ENCODE assay signal across 9 mouse cellular contexts in genomic region chr10:70861131-70862021, GRCm38 (mm10).
DNase-seq lines count a peak whose midpoint lies in the region; ATAC-seq and TF ChIP-seq lines count a peak whose summit lies in the region.
"Had no signal": no experiment of that assay in that cellular context is flagged by ENCODE, and none has a peak within 500 bp of the region (broad histone marks: within the 10 kb centered on the region; RNA-seq: fewer than 3 reads in every experiment).

No protein-coding gene starts in this region.

- H3K4me3 ChIP-seq in forebrain, postnatal 0 days (ENCODE audit: low read depth, low read length): no peak overlapping the region
- no peak overlapping the region for H3K4me3 ChIP-seq in kidney, adult 2 months (ENCODE audit: insufficient read depth, low read depth, low read length)

- no peak for TF ChIP-seq CTCF in forebrain, postnatal 0 days (IDR thresholded peaks at IDR 0.05; ENCODE audit: low read depth)
- no peak for TF ChIP-seq CTCF in kidney, adult 2 months (conservative IDR thresholded peaks at IDR 0.05; ENCODE audit: insufficient read depth, insufficient read length, low read depth, low read length)

- H3K36me3 ChIP-seq in forebrain, postnatal 0 days (ENCODE audit: insufficient read depth): no peaks in the 10 kb centered on the region
- no peaks in the 10 kb centered on the region for H3K36me3 ChIP-seq in kidney, adult 2 months (ENCODE audit: control insufficient read depth, insufficient read depth, low read length)

- H3K9me3 ChIP-seq in forebrain, postnatal 0 days (ENCODE audit: low read length): no peaks in the 10 kb centered on the region

- DNase-seq in left cerebral cortex, postnatal 14 days (ENCODE audit: low spot score in 2 of 2): peak; percentile 39 to 75
- no peak for DNase-seq in left cerebral cortex, adult 11 months (ENCODE audit: low spot score)
- DNase-seq in forebrain, postnatal 0 days: peak; percentile 88
- DNase-seq in layer of hippocampus, postnatal 14 days (ENCODE audit: low spot score in 2 of 2): peak; percentile 41 to 68
- DNase-seq in retina, embryonic 14.5 days (ENCODE audit: low spot score): peak; percentile 30
- no peak for DNase-seq in kidney, adult 2 months
- no peak for DNase-seq in urinary bladder, postnatal 36 days (ENCODE audit: low spot score in 2 of 2)
- DNase-seq in adrenal gland, adult 2 months: no peak
- DNase-seq: gastrocnemius, postnatal 10 days had no signal

- peak; percentile 87 for ATAC-seq in forebrain, postnatal 0 days

- WGBS in forebrain, postnatal 0 days: 27% methylated on average over 10 of the region's 10 CpGs
- 43% methylated on average over 10 of the region's 10 CpGs for WGBS in kidney, adult 2 months

- peak overlapping the region; percentile 21; the same call in 1 of the 2 replicates for H3K4me2 ChIP-seq in forebrain, postnatal 0 days (ENCODE audit: low read depth)

- H3K9ac ChIP-seq in forebrain, postnatal 0 days: no peak overlapping the region

- intact Hi-C loops in left cerebral cortex, postnatal 14 days (cut with DNase I): no loop called here

- no peaks in the 10 kb centered on the region for H3K27me3 ChIP-seq in forebrain, postnatal 0 days (ENCODE audit: insufficient read depth, low read length)
- no peaks in the 10 kb centered on the region for H3K27me3 ChIP-seq in kidney, adult 2 months (replicated peaks; ENCODE audit: control insufficient read depth, insufficient read depth, low read length)

- H3K4me1 ChIP-seq in forebrain, postnatal 0 days (ENCODE audit: insufficient read depth): peaks cover 18% of the 10 kb centered on the region
- H3K4me1 ChIP-seq in kidney, adult 2 months (ENCODE audit: control insufficient read depth, insufficient read depth, low read length): no peaks in the 10 kb centered on the region

- peak overlapping the region; percentile 64 for H3K27ac ChIP-seq in forebrain, postnatal 0 days (ENCODE audit: low read depth, low read length)
- no peak overlapping the region for H3K27ac ChIP-seq in kidney, adult 2 months (ENCODE audit: insufficient read depth, low read depth, low read length)

- TF ChIP-seq POLR2A in kidney, adult 2 months (IDR thresholded peaks at IDR 0.05; ENCODE audit: low read depth, low read length): no peak

Comparison
In these comparisons a context has a peak if more than half of its experiments do, and no peak if none do; other contexts are left out.
1. DNase-seq: peak in left cerebral cortex, postnatal 14 days (2 of 2), forebrain, postnatal 0 days (single experiment), layer of hippocampus, postnatal 14 days (2 of 2) and retina, embryonic 14.5 days (single experiment); none in left cerebral cortex, adult 11 months (single experiment), kidney, adult 2 months (single experiment), urinary bladder, postnatal 36 days (0 of 2) and adrenal gland, adult 2 months (single experiment).